Mouse (Mus musculus) stomach, embryonic 16.5 days (tissue): ENCODE data around the gene Fbln2. TPM values are rescaled to one million over a fixed set of nuclear protein-coding genes. Genes with fewer than 3 reads are reported as not detected.

ENCODE experiments used
- ATAC-seq: fragments of 200-750 bp; cut with Nextera tagmentation; 2 replicates; pipeline ENCODE4 v1.8.0; 2017; ENCODE audit warnings: moderate number of reproducible peaks, moderate TSS enrichment; ENCODE audit not compliant: insufficient read depth, low FRiP score
- H3K27ac ChIP-seq: fragments of 300-500 bp; sonication (generic); 2 replicates; pipeline ENCODE4 v1.5.1; 2014; ENCODE audit warnings: low read length
- H3K27me3 ChIP-seq: fragments of 300-500 bp; sonication (generic); 2 replicates; pipeline ENCODE4 v1.6.1; 2014; ENCODE audit warnings: low read length, control low read depth, mixed read lengths; ENCODE audit not compliant: control insufficient read depth, insufficient read depth
- H3K36me3 ChIP-seq: fragments of 300-500 bp; sonication (generic); 2 replicates; pipeline ENCODE4 v1.6.1; 2014; ENCODE audit warnings: low read length; ENCODE audit not compliant: control insufficient read depth, insufficient read depth
- H3K4me1 ChIP-seq: fragments of 300-500 bp; sonication (generic); 2 replicates; pipeline ENCODE4 v1.6.1; 2014; ENCODE audit warnings: low read length, control low read depth, mixed read lengths; ENCODE audit not compliant: control insufficient read depth, insufficient read depth
- H3K4me2 ChIP-seq: fragments of 300-500 bp; sonication (generic); 2 replicates; pipeline ENCODE4 v1.6.1; 2014; ENCODE audit warnings: low read depth, low read length, mixed read lengths
- H3K4me3 ChIP-seq: fragments of 300-500 bp; sonication (generic); replicated peaks from 2 replicates; pipeline ENCODE4 v1.5.1; 2014; ENCODE audit warnings: mild to moderate bottlenecking, low read length
- H3K9ac ChIP-seq: fragments of 300-500 bp; sonication (generic); 2 replicates; pipeline ENCODE4 v1.6.1; 2014; ENCODE audit warnings: low read length
- H3K9me3 ChIP-seq: fragments of 300-500 bp; sonication (generic); replicated peaks from 2 replicates; pipeline ENCODE4 v1.6.1; 2016; ENCODE audit warnings: low read length, control low read depth; ENCODE audit not compliant: control insufficient read depth
- WGBS: fragments of 180-500 bp; shearing (Covaris S2); extraction: QIAGEN DNeasy Blood & Tissue Kit; methylation state at CpG from one replicate; pipeline ENCODE4 v1.1.7; 2014; 5-methylcytosine and 5-hydroxymethylcytosine counted together
- polyA plus RNA-seq: library from polyadenylated mRNA; unstranded; fragments of >200 nt; fragmentation: Nextera tagmentation; extraction: Ambion mirVana; gene quantifications from 2 replicates; pipeline ENCODE4 v1.2.1, GENCODE M21; 2015

The Fbln2 gene
- polyA plus RNA-seq, 1 experiment from 2014 or later: 63.0 TPM

GRCm38 (mm10) chr6:91265616-91266015 is 53.4 kb downstream of the Fbln2 start:
- Histone ChIP-seq H3K27me3 (no peaks in the 10 kb centered on the region), H3K9me3 (no peaks in the 10 kb centered on the region), H3K27ac (no peak overlapping the region), H3K4me1 (no peaks in the 10 kb centered on the region), H3K4me2 (no peak overlapping the region), H3K9ac (no peak overlapping the region), H3K36me3 (no peaks in the 10 kb centered on the region), H3K4me3 (no peak overlapping the region)
- WGBS: 74% methylated on average over 12 of the region's 12 CpGs
- ATAC-seq: no peak

- no peak overlapping the region for H3K9ac ChIP-seq
- no peaks in the 10 kb centered on the region for H3K4me1 ChIP-seq
- H3K27ac ChIP-seq: no peak overlapping the region
- H3K36me3 ChIP-seq: no peaks in the 10 kb centered on the region
- ATAC-seq: no peak
- no peaks in the 10 kb centered on the region for H3K27me3 ChIP-seq
- no peak overlapping the region for H3K4me3 ChIP-seq
- WGBS: 58% methylated on average over 1 of the region's 1 CpGs
- no peaks in the 10 kb centered on the region for H3K9me3 ChIP-seq
- no peak overlapping the region for H3K4me2 ChIP-seq
Measured at GRCm38 (mm10) chr6:91266647-91267046, 54.4 kb downstream of the Fbln2 start.

- Histone ChIP-seq H3K9ac (no peak overlapping the region), H3K4me3 (no peak overlapping the region), H3K9me3 (no peaks in the 10 kb centered on the region), H3K4me2 (no peak overlapping the region), H3K27ac (no peak overlapping the region), H3K27me3 (no peaks in the 10 kb centered on the region), H3K4me1 (no peaks in the 10 kb centered on the region), H3K36me3 (no peaks in the 10 kb centered on the region)
- WGBS: 31% methylated on average over 9 of the region's 9 CpGs
- no peak for ATAC-seq
Measured at GRCm38 (mm10) chr6:91268318-91268717, 56.1 kb downstream of the Fbln2 start.

DNA sequence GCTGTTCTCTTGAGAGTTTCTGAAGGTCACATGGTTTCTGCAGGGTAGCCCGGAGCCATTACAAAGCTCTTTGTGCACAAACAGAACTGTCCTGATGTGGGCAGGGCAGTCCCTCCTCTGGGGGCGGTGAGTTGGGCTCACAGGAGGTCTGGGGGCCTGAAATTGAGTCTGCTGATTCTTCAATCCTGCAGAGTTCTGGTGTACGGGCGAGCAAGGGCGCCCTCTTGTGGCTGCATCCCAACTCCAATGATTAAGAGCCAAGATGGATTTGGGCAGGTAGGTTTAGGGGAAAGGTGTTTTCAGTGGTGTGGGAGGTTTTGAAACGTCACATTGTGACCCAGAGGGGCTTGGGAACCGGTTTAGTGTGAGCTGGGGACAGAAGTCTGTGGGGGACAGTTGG is 65.3 kb downstream of the Fbln2 start:
- Histone ChIP-seq H3K4me1 (no peaks in the 10 kb centered on the region), H3K4me2 (no peak overlapping the region), H3K9ac (no peak overlapping the region), H3K9me3 (no peaks in the 10 kb centered on the region), H3K4me3 (no peak overlapping the region), H3K36me3 (no peaks in the 10 kb centered on the region), H3K27ac (no peak overlapping the region), H3K27me3 (no peaks in the 10 kb centered on the region; the same call in 1 of the 2 replicates)
- ATAC-seq: no peak
- 2% methylated on average over 7 of the region's 7 CpGs for WGBS

DNA sequence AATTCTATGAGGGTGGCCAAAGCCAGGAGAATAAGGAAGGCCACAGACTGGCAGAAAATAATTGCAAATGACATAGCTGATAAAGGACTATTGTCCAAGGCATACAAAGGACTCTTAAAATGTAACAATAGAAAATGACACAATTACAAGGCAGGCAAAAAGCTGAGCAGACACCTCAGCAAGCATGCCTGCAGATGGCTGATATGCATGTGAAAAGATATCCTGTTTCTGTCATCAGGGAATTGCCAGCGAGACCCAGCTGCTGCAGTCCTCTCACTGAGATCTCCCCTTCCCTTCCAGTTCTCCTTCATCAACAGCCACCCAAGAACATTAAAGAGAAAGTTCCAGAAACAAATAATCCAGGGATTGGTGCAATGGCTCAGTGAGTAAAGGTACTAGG is 66.0 kb downstream of the Fbln2 start:
- Histone ChIP-seq H3K27me3 (no peaks in the 10 kb centered on the region; the same call in 1 of the 2 replicates), H3K9ac (no peak overlapping the region), H3K9me3 (no peaks in the 10 kb centered on the region), H3K4me2 (no peak overlapping the region), H3K27ac (no peak overlapping the region), H3K4me1 (no peaks in the 10 kb centered on the region), H3K36me3 (no peaks in the 10 kb centered on the region), H3K4me3 (no peak overlapping the region)
- ATAC-seq: no peak
- WGBS: 37% methylated on average over 1 of the region's 1 CpGs

DNA sequence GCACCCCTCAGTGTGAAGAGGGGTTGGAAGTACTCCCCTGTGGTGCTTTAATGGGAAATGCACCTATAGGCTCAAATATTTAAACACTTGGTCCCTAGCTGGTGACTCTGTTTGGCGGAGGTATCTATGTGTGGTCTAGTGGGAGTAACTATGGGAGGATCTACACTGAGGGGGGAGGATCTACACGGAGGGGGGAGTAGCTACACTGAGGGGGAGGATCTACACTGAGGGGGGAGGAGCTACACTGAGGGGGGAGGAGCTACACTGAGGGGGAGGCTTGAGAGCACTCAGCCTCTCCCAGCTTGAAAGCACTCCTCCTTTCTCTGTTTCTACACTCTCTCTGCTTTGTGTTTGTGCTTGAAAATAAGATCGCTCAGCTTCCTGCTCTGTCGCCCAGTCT is 67.2 kb downstream of the Fbln2 start:
- no peaks in the 10 kb centered on the region for H3K36me3 ChIP-seq
- ATAC-seq: no peak
- WGBS: 27% methylated on average over 4 of the region's 4 CpGs

GRCm38 (mm10) chr6:91281206-91281605 is 69.0 kb downstream of the Fbln2 start:
- Histone ChIP-seq H3K4me1 (0 out of 2 replicates have a peak, but pooled peaks cover 3% of the 10 kb centered on the region), H3K4me3 (no peak overlapping the region), H3K4me2 (no peak overlapping the region), H3K9me3 (no peaks in the 10 kb centered on the region), H3K9ac (no peak overlapping the region; the same call in 1 of the 2 replicates), H3K27me3 (peaks cover 23% of the 10 kb centered on the region), H3K27ac (no peak overlapping the region), H3K36me3 (no peaks in the 10 kb centered on the region)
- 2% methylated on average over 6 of the region's 6 CpGs for WGBS
- ATAC-seq: no peak

More for the DNA sequence above, 67.2 kb downstream of the Fbln2 start:
- Histone ChIP-seq H3K27ac (no peak overlapping the region), H3K4me3 (no peak overlapping the region), H3K4me2 (no peak overlapping the region), H3K9ac (no peak overlapping the region), H3K27me3 (peaks cover 6% of the 10 kb centered on the region), H3K4me1 (no peaks in the 10 kb centered on the region), H3K9me3 (no peaks in the 10 kb centered on the region)

GRCm38 (mm10) chr6:91281747-91282146 is 69.5 kb downstream of the Fbln2 start:
- Histone ChIP-seq H3K9ac (no peak overlapping the region), H3K27me3 (peaks cover 26% of the 10 kb centered on the region)
- WGBS: 53% methylated on average over 5 of the region's 5 CpGs

DNA sequence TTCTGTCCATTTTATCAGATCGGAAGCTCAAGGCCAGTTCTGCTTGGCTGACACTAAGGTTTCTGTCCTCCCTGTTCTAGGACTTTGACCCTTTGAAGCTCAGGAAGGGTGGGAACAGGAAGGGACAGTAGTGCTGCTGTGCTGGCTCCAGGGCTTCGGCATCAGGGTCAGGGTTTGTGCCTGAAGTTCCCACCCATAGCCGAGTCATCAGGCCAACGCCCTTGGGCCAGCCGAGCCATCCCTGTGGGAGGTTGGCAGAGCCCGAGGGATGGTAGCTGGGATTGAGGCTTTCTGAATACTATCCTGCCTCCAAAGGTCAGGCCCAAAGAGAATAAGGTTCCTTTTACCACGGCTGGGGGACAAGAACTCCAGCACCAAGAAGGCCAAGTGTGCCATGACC is 70.8 kb downstream of the Fbln2 start:
- 0 out of 2 replicates have a peak, but pooled peaks cover 3% of the 10 kb centered on the region for H3K4me1 ChIP-seq
- WGBS: 62% methylated on average over 7 of the region's 7 CpGs
- H3K4me3 ChIP-seq: no peak overlapping the region
- ATAC-seq: no peak
- peaks cover 33% of the 10 kb centered on the region for H3K27me3 ChIP-seq
- H3K36me3 ChIP-seq: no peaks in the 10 kb centered on the region
- no peaks in the 10 kb centered on the region for H3K9me3 ChIP-seq
- no peak overlapping the region for H3K4me2 ChIP-seq
- no peak overlapping the region for H3K9ac ChIP-seq
- no peak overlapping the region for H3K27ac ChIP-seq

More at GRCm38 (mm10) chr6:91281747-91282146, 69.5 kb downstream of the Fbln2 start:
- no peak overlapping the region for H3K4me2 ChIP-seq
- H3K4me3 ChIP-seq: no peak overlapping the region
- no peak for ATAC-seq
- no peaks in the 10 kb centered on the region for H3K9me3 ChIP-seq
- H3K4me1 ChIP-seq: 0 out of 2 replicates have a peak, but pooled peaks cover 3% of the 10 kb centered on the region
- no peak overlapping the region for H3K27ac ChIP-seq
- no peaks in the 10 kb centered on the region for H3K36me3 ChIP-seq
